Mouse (Mus musculus) urinary bladder, postnatal 14 days (tissue): ENCODE results near the gene Lpin3.
A peak's percentile ranks its signal among the peaks of the same experiment; 100 is the strongest.

Experiments
- DNase-seq: peaks from one replicate; pipeline ENCODE4 v3.0.0; 2021; ENCODE audit warnings: low spot score

Lpin3 gene

DNA sequence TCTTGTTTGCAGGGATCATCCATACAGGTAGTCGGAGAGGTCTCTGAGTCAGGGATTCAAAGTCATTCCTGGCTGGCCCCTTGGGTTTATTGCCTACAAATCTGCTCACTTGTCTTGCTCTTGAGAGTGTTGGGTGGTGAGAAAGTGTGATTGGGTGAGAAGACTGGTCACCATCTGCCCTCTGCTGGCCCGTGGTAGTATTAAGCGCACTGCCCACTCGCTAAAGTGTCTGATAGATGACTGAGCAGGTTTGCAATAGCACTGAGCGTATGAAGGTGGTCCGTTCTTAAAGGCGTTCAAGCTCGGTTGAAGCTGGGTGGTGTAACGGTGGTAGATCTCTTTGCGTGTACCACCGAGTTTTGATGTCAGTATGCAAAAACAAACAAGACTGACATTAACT, 6.8 kb downstream of the Lpin3 start:
- DNase-seq = peak; percentile 84

- DNase-seq = peak; percentile 78
Measured at GRCm38 (mm10) chr2:160887859-160888258, 7.4 kb downstream of the Lpin3 start.

- peak; percentile 54 for DNase-seq
Measured at GRCm38 (mm10) chr2:160891045-160891444, 10.6 kb downstream of the Lpin3 start.

DNA sequence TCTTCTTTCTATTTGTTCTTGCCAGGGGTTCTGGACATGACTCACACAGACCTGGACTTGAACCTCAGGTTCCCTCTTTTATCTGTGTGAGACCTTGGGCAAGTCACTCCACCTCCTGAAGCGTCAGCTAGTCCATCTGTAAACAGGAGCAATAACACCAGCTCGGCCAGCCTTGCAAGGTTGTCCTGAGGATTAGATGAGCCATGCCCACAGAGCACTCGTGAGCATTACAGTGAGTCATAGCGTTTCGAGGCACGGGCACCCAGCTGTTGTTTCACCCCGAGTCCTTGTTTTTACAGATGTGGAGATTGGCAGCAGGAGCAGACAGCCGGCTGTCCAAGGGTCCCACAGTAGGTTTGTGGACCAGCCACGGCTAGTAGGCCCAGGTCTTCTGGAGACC, 11.2 kb downstream of the Lpin3 start:
- DNase-seq = no peak

GRCm38 (mm10) chr2:160901656-160902412, 21.4 kb downstream of the Lpin3 start:
- no peak for DNase-seq

DNA sequence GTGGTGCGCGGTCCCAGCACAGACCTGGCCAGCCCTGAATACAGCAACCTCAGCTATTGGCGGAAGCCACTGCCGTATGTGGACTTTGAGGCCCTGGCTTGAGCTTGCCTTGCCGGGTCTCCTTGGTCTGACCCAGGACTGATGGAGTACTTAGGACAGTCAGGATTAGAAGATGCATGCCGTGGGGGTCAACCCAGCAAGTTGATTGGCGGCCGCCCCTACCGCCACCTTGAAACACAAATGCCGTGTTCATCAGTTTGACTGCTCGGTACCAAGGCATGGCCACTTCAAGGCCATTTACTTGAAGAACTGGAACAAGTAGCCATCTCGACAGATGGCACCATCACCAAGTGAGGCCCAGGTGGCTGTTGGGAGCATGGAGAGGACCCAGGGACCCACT, 24.8 kb downstream of the Lpin3 start:
- DNase-seq = no peak

GRCm38 (mm10) chr2:160906101-160906500, 25.6 kb downstream of the Lpin3 start:
- DNase-seq = no peak

- DNase-seq = no peak
Measured at GRCm38 (mm10) chr2:160908607-160909006, 28.1 kb downstream of the Lpin3 start.

GRCm38 (mm10) chr2:160910633-160911032, 30.2 kb downstream of the Lpin3 start:
- DNase-seq = no peak

DNA sequence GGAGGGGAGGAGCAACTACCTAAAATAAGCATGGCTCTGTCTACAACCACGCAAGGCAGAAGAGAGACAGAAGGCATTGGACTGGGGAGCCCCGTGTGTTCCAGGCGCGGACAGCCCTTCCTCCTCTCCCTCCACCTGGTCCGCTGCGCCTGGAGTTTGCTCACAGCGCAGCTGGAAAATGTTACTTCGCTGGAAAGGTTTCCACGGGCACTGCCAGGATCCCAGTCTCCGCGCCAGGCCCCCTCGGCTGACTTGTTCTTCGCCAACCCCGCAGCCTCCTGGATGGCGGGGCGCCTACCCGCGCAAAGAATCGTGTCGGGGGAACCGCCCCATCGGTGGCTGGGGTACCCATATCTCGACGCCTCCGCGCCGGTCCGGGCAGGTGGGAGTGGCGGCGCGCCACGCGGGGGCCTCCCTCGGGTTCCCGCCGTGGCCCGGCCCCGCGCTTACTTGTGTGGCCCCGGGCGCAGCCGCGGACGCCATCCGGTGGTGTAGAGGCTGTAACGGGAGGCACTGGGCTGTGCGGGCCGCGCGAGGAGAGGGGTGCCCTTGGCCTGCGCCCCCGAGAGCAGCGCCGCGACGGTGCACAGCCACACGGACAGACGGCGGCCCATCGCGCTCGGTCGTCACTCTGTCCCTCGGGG, 31.2 kb downstream of the Lpin3 start:
- DNase-seq = no peak

DNA sequence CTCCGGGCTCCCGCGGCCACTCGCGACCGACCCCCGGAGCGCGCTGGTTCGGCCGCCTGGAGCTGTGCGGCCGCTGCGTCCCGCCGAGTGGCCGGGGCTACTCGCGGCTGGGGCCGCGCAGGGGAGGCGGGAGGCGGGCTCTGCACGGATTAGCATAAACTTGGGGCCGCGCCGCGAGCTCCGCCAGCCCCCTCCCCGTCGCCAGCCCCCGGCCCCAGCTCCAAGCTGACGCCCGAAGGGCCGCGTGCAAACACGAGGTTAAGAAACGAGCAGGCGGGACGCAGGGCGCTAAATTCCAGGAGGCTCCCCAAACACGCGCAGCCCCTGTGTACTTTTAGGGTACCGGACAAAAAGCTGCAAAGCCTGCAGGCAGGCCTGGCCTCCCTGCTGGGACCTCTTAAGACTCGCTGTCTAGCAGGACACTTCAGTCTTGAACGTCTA, 31.8 kb downstream of the Lpin3 start, which contains the start of gene Emilin3:
Emilin3 (minus strand) TSS at position 98 of the 441 bp plus-strand sequence.
- DNase-seq = peak; percentile 16

DNA sequence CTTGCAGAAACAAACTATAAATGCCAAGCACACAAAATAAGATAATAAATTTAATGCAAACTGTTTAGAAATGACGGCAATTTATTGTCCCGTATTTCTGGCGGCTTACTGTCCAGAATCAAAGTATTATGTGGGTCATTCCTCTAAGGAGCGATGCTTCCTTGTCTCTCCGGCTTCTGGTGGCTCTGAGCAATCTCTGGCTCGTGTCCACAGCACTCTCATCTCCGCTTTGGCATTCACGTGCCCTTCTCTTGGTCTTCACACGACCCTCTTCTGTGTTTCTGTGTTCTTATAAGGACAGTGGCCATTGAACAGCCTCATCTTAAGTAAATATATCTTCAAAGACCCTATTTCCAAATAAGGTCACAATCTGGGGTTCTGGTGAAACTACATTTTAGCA, 34.2 kb downstream of the Lpin3 start:
- no peak for DNase-seq

DNA sequence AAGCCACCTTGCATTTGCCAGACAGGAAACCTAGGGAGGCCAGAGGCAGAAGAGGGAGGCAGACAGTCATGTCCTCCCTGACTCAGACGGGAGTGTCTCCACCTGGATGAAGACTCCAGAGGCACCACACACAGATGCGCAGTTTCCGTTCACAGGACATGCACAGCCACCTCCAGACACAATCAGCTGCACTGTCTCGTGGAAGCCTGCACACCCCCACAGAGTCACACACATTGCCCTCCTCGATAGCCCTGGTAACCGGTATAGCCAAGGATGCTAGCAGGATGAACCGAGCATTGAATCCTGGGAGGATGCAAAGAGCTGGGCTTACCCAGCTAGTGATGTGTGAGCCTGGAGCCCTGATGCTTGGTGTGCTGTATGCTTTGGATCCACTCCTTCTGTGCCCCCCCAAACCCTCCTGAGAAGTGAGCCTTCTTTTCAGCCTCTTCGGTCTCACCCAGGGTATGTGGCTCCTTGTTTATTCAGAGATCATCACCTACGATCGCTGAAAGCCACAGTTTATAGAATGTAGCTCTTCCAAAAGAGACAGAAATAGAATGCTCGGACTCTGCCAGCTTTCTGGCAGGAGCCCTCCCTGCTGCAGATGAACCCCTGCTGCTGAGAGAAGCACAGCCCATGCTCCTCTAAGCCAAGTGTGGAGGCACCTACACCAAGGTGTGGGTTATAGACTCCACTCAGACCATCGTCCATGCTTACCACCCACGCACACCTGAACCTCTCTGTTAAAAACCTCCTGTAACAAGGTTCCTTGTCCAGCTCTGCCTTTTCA, 35.5 kb downstream of the Lpin3 start:
- no peak for DNase-seq

GRCm38 (mm10) chr2:160916714-160917113, 36.2 kb downstream of the Lpin3 start:
- DNase-seq = no peak

DNA sequence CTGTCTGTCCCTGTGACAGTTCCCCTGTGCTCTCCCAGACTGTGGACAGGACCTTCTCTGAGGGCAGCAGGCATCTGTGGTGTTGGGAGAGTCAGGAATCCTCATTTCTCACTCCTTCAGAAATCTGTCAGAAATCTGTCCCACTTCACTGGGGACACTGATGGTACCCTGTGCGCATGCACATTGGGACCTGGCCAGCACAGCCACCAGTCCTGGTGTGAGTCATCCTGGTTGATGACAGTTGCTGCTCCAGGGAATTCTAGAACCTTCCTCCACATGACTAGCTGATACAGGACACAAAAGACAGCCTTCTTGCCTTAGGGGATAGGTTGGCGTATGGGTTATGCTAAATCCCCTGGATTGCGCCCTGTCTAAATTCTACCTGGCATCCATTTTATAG, 36.8 kb downstream of the Lpin3 start:
- no peak for DNase-seq

DNA sequence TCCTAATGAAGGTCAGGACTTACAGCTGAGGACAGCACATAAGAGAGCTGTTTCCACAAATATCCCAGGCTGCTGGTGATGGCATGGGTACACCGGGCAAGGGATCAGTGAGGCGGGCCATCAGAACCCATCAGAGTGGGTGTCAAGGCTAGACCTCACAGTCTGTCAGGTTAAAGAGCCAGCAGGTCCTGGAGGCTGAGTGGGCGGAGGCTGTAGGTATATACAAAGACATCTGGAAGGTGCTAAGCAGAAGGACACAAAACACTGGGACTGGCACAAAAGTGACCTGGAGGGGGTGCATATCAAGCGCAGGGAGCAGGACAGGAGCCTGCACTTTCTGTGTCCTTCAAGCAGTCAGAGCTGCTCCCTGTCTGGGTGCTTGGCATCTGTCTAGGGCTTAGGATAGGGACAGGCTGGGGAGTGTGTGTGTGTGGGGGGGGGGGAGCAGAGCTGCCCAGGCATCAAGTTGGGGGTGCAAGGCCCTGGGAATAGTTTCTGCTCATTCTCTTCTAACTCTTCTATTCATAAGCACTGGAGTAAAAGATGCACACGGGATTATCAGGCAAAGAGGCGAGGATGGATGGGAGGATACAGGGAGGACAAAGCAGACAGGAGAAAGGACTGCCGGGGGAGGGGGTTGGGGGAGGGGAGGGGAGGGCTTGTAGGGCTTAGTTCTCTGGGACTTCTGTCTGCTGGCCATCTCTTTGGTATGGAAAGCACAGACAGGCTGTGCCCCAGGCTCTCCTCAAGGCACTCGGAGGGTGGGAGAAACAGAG, 37.9 kb downstream of the Lpin3 start:
- no peak for DNase-seq

DNA sequence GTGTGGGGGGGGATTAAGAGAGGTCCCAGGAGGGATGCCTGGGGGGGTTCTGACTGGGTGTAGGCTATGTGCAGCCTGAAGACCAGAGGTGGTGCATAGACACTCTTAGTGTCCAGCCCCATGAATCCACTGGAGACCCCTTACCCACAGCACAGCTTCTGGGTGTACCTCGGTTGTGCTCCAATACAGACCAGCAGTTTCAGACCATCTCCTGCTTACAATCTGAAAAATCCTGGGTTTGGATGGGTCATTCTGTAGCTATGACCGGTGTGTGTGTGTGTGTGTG, 38.4 kb downstream of the Lpin3 start:
- DNase-seq = no peak

- no peak for DNase-seq
Measured at GRCm38 (mm10) chr2:160921285-160921684, 40.8 kb downstream of the Lpin3 start.

GRCm38 (mm10) chr2:160925203-160925602, 44.7 kb downstream of the Lpin3 start:
- no peak for DNase-seq

DNA sequence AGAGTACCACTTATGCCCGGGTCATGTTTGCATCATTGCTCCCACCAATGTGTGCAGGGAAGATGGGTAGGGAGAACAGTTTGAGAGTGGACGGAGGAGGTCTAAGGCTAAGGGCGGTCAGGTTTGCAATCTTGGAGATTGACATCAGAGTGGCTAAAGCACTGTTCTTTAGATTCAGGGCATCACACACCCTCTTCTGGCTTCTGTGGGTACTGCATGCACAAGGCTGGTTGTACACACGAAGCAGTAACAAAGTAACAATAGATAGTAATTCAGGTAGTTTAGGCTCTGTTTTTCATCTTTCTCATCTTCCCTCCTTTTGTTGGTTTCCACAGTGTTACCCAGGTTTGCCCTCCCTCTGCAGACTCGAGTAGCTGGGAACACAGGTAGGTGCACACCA, 50.9 kb downstream of the Lpin3 start:
- DNase-seq = no peak

- DNase-seq = no peak
Measured at GRCm38 (mm10) chr2:160932325-160932724, 51.9 kb downstream of the Lpin3 start.

GRCm38 (mm10) chr2:160932981-160933380, 52.5 kb downstream of the Lpin3 start:
- no peak for DNase-seq
